Mouse (Mus musculus): ENCODE measurements at regions not wholly inside any gene's neighbourhood (a gene's known extent, or its start where the extent isn't known, plus 50 kb on each side); places are given as distances from the start of the nearest gene placed in this dataset.

- TF ChIP-seq CTCF (IDR thresholded peaks at IDR 0.05; ENCODE audit: low read depth) (no peak), EP300 (IDR thresholded peaks at IDR 0.05; ENCODE audit: low read depth) (no peak)
Observed at GRCm38 (mm10) chr17:74954988-74955387, 50.4 kb upstream of the Ltbp1 start.
